Mouse (Mus musculus) erythroblast, embryonic 14.5 days (primary cell): ENCODE results near the gene Ccne1.

Source experiments
- GATA1 ChIP-seq: IDR thresholded peaks from 2 replicates; pipeline ENCODE4 v1.6.1; 2012; ENCODE audit warnings: low read length, inconsistent platforms, mixed read lengths
- TAL1 ChIP-seq: IDR thresholded peaks from 3 replicates; pipeline ENCODE4 v1.6.1; 2012; ENCODE audit warnings: low read length, inconsistent platforms, mixed read lengths

- TF ChIP-seq TAL1, result no peak
- no peak for TF ChIP-seq GATA1
These were observed 51.3 kb downstream of the Ccne1 start for GRCm38 (mm10) chr7:38055996-38056395.
